Mouse (Mus musculus) left cerebral cortex, adult 8-10 months (tissue): ENCODE results near the gene Atad2b. TPM values are rescaled to one million over a fixed set of nuclear protein-coding genes. Genes with fewer than 3 reads are reported as not detected.

ENCODE experiments used
- DNase-seq, 2 experiments: peaks; one replicate each; pipeline ENCODE4 v3.0.0; 2022; ENCODE audit warnings: low spot score in 2 of 2
- total RNA-seq, 4 experiments: library from RNA; stranded (reverse); gene quantifications; 2 replicates each; pipeline ENCODE4 v1.2.4; 2022

Gene Atad2b
- total RNA-seq, 4 experiments from 2014 or later: 30.1 to 35.9 (median 33.0) TPM

DNA sequence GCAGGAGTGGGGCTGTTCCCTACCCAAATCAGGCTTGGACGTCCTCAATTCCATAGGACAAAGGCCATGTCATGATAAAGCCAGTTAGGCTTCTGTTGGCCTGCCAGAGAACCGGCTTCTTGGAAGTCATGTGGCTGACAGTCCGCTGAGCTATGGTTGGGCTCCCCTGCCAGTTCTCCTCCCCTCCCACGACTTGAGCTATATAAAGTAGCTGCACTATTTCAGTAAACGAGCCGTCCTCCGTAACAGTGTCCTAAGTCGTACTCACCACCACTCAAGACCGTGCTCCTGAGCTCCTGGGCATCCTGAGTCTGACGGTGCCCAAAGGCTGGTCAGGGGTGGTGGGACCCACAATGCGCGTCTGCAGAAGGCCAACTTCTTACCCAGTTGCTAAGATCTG is 156.0 kb downstream of the Atad2b start:
- peak in 1 of 2 experiments; percentile 71 for DNase-seq

- no peak for DNase-seq
These were observed 164.3 kb downstream of the Atad2b start for GRCm38 (mm10) chr12:5081480-5081879.

DNA sequence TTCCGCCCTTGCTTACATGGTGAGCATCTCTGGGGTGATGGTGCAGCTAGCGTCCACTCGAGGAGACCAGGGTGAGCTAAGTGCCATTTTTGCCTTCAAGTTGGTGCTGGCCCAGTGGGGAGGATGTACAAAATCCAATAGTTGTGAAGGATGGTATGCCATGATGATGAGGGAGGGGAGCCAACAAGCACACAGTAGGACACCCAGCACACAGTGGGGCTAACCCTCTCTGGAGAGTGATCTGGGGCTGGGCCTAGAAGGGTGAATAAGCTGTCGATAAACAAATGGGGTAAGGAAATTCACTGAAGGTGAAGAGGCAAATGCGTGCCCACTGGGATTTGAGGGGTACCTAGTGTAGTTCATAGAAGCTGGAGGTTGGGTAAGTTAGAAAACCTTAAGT is 167.6 kb downstream of the Atad2b start:
- no peak for DNase-seq

DNA sequence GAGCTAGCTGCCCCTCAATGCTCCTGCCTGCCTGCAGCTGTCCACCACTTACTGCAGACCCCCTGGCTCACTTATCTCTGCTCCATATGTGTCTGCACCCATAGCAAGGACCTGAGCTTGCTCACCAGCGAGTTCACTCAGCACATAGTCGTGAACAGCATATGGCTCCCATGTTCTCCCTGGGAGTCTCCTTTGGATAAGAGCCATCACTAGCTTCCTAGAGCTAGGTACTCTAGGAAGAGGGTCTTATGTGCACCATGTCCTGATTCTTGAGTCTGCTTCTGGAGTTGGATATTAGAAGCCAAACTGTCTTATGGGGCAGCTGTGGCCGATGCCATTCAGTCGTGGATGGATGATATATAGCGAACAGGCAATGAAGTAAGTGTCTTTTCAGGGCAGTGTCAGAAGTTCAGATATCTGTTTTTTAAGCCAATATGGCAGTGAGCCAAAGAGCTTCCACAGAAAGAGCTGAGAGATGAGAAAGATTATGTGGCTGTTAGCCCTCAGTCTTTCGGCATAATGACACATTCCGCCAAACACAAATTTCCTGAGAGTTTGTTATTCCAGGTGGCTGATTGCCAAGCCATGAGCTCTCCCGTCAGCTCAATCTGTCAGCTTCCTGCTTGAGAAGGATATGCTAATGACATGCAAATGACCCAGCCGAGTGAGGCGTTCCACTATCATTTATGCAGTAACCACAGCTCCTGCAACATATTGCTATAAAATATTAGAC is 170.8 kb downstream of the Atad2b start:
- DNase-seq: peak in 1 of 2 experiments; percentile 38

GRCm38 (mm10) chr12:5088639-5089038 is 171.5 kb downstream of the Atad2b start:
- no peak for DNase-seq

Other genes with a start within 250 kb of the Atad2b start
- gene Fam228a, start 178.9 kb upstream of the Atad2b start, total RNA-seq: 1 to 10 TPM; 1.6 to 2.9 (median 2.1) TPM
- 10 to 100 TPM; 11.6 to 17.1 (median 13.1) TPM for gene Pfn4, start 148.3 kb upstream of the Atad2b start, total RNA-seq
- gene Fam228b, start 148.1 kb upstream of the Atad2b start, total RNA-seq: 10 to 100 TPM; 17.6 to 20.0 (median 19.1) TPM
- 10 to 100 TPM; 69.8 to 92.7 (median 81.2) TPM for gene Sf3b6, start 99.8 kb upstream of the Atad2b start, total RNA-seq
- 10 to 100 TPM; 31.7 to 41.8 (median 39.3) TPM for gene Fkbp1b, start 75.8 kb upstream of the Atad2b start, total RNA-seq
- gene Wdcp, start 74.0 kb upstream of the Atad2b start, total RNA-seq: 10 to 100 TPM; 10.8 to 16.3 (median 13.0) TPM
- under 1 TPM; 0.66 to 0.89 (median 0.77) TPM for gene Mfsd2b, start 43.0 kb upstream of the Atad2b start, total RNA-seq
- 10 to 100 TPM; 51.3 to 64.0 (median 57.8) TPM for gene Ubxn2a, start 9.6 kb upstream of the Atad2b start, total RNA-seq